Mouse (Mus musculus): ENCODE results near the gene Gcdh. TPM values are rescaled to one million over a fixed set of nuclear protein-coding genes. Genes with fewer than 3 reads are reported as not detected.

Gcdh gene
- polyA plus RNA-seq, 1 experiment from 2014 or later = 70.4 TPM

- Histone ChIP-seq H3K9me3 (ENCODE audit: low read length) (no peaks in the 10 kb centered on the region), H3K4me2 (replicated peaks; ENCODE audit: low read depth, low read length) (no peak overlapping the region), H3K4me1 (ENCODE audit: insufficient read depth, low read length) (peaks cover 4% of the 10 kb centered on the region), H3K4me3 (ENCODE audit: low read length) (no peak overlapping the region), H3K36me3 (ENCODE audit: insufficient read depth, low read length) (no peaks in the 10 kb centered on the region), H3K27me3 (ENCODE audit: insufficient read depth, low read length) (no peaks in the 10 kb centered on the region), H3K9ac (replicated peaks; ENCODE audit: low read length) (no peak overlapping the region), H3K27ac (ENCODE audit: low read length) (no peak overlapping the region)
- no peak for ATAC-seq (ENCODE audit: low FRiP score, low TSS enrichment)
- WGBS = 84% methylated on average over 3 of the region's 3 CpGs
Measured at GRCm38 (mm10) chr8:84877297-84878035, 16.3 kb downstream of the Gcdh start.

DNA sequence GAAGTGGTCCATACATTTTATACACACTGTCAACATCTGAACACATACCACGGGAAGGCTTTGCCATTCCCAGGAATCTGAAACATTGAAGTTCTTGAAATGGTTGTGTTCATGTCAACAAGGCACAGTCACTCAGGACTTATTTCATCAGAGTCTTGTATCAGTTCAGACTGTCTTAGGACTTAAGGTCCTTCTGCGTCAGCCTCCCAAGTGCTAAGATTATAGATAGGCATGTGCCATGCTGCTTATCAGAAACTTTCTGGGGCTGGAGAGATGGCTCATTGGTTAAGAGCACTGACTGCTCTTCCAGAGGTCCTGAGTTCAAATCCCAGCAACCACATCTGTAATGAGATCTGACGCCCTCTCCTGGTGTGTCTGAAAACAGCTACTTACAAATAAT, 19.4 kb downstream of the Gcdh start:
- Histone ChIP-seq H3K27ac (ENCODE audit: low read length) (no peak overlapping the region), H3K4me3 (ENCODE audit: low read length) (no peak overlapping the region), H3K9me3 (ENCODE audit: low read length) (no peaks in the 10 kb centered on the region), H3K4me2 (replicated peaks; ENCODE audit: low read depth, low read length) (no peak overlapping the region), H3K36me3 (ENCODE audit: insufficient read depth, low read length) (peaks cover 8% of the 10 kb centered on the region; the same call in 1 of the 2 replicates), H3K27me3 (ENCODE audit: insufficient read depth, low read length) (no peaks in the 10 kb centered on the region), H3K4me1 (ENCODE audit: insufficient read depth, low read length) (peaks cover 11% of the 10 kb centered on the region), H3K9ac (replicated peaks; ENCODE audit: low read length) (no peak overlapping the region)
- WGBS = 85% methylated on average over 3 of the region's 3 CpGs
- ATAC-seq (ENCODE audit: low FRiP score, low TSS enrichment) = no peak

DNA sequence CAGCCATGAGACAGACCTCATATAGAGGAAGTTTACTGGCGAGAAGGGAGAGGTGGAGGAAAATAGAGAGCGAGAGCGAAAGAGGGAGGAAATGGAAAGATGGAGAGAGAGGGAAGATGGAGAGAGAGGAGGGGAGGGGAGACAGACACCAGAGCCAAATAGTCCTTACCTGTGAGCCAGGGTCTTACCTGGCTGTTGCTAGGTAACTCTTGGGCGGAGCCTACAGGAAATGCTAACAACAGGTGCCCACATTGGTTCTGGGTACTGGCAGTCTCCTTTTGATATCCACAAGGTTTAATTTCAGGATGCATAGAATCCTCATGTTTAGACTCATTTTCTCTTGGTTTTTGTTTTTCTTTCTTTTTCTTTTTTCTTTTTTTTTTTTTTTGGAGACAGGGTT, 20.7 kb downstream of the Gcdh start:
- peak overlapping the region; percentile 53 for H3K4me3 ChIP-seq (ENCODE audit: low read length)
- H3K4me2 ChIP-seq (replicated peaks; ENCODE audit: low read depth, low read length) = peak overlapping the region; percentile 98
- no peaks in the 10 kb centered on the region for H3K9me3 ChIP-seq (ENCODE audit: low read length)
- peak overlapping the region; percentile 72 for H3K9ac ChIP-seq (replicated peaks; ENCODE audit: low read length)
- no peak overlapping the region for H3K27ac ChIP-seq (ENCODE audit: low read length)
- H3K36me3 ChIP-seq (ENCODE audit: insufficient read depth, low read length) = peaks cover 20% of the 10 kb centered on the region
- no peak for ATAC-seq (ENCODE audit: low FRiP score, low TSS enrichment)
- 69% methylated on average over 4 of the region's 4 CpGs for WGBS
- no peaks in the 10 kb centered on the region for H3K27me3 ChIP-seq (ENCODE audit: insufficient read depth, low read length)
- peaks cover 11% of the 10 kb centered on the region for H3K4me1 ChIP-seq (ENCODE audit: insufficient read depth, low read length)

DNA sequence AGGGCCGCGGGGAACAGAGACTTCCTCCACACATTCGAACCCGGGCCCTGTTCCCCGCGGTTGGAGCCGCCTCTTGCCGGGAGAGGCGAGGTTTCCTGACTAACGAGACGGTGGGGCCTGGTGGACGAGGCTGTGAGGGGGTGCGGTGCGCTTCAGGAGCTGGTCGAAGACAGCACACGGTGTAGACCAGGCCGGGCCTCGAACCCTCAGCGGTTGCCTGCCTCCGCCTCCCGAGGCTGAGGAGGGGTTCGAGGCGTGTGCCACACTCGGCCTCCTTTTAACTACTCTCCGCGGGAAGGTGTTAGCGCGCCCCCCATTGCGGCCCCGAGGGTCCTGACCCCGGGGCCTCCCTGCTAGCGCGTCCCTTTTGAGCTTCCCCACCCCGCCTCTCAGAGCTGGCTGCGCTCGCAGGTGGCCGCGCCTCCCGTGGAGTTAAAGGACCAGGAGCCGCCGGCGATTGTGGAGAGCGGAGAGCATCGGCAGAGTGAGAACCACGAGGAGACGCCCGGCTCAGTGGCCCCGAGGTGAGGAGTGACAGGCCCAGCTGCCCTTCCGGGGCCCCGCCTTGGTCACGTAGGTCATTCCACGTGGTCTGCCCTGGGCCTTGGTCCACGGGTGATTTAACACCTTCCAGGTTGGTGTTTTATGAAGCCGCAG, 21.3 kb downstream of the Gcdh start:
- Histone ChIP-seq H3K4me3 (ENCODE audit: low read length) (peak overlapping the region; percentile 53), H3K27me3 (ENCODE audit: insufficient read depth, low read length) (no peaks in the 10 kb centered on the region), H3K4me1 (ENCODE audit: insufficient read depth, low read length) (peaks cover 11% of the 10 kb centered on the region), H3K4me2 (replicated peaks; ENCODE audit: low read depth, low read length) (peak overlapping the region; percentile 98), H3K9ac (replicated peaks; ENCODE audit: low read length) (peak overlapping the region; percentile 72), H3K9me3 (ENCODE audit: low read length) (no peaks in the 10 kb centered on the region), H3K36me3 (ENCODE audit: insufficient read depth, low read length) (peaks cover 26% of the 10 kb centered on the region), H3K27ac (ENCODE audit: low read length) (no peak overlapping the region)
- 2% methylated on average over 51 of the region's 54 CpGs for WGBS
- ATAC-seq (ENCODE audit: low FRiP score, low TSS enrichment) = peak; percentile 76

- Histone ChIP-seq H3K4me2 (replicated peaks; ENCODE audit: low read depth, low read length) (peak within 1 kb of the TSS; percentile 98), H3K27me3 (ENCODE audit: insufficient read depth, low read length) (no peaks in the 10 kb centered on the region), H3K27ac (ENCODE audit: low read length) (no peak within 1 kb of the TSS; the same call in 1 of the 2 replicates), H3K9me3 (ENCODE audit: low read length) (no peaks in the 10 kb centered on the region), H3K4me1 (ENCODE audit: insufficient read depth, low read length) (peaks cover 11% of the 10 kb centered on the region), H3K9ac (replicated peaks; ENCODE audit: low read length) (peak within 1 kb of the TSS; percentile 72), H3K36me3 (ENCODE audit: insufficient read depth, low read length) (peaks cover 32% of the 10 kb centered on the region), H3K4me3 (ENCODE audit: low read length) (peak within 1 kb of the TSS; percentile 53)
- 16% methylated on average over 40 of the region's 46 CpGs for WGBS
- peak; percentile 60; the same call in 1 of the 2 replicates for ATAC-seq (ENCODE audit: low FRiP score, low TSS enrichment)
Measured at GRCm38 (mm10) chr8:84871376-84872308, 22.1 kb downstream of the Gcdh start, which contains the start of gene Syce2. Syce2 (plus strand) TSS chr8:84872111.

- Histone ChIP-seq H3K4me3 (ENCODE audit: low read length) (peak within 1 kb of the TSS; percentile 98), H3K27me3 (ENCODE audit: insufficient read depth, low read length) (no peaks in the 10 kb centered on the region), H3K9ac (replicated peaks; ENCODE audit: low read length) (peak within 1 kb of the TSS; percentile 94), H3K4me1 (ENCODE audit: insufficient read depth, low read length) (peaks cover 16% of the 10 kb centered on the region), H3K27ac (ENCODE audit: low read length) (peak within 1 kb of the TSS; percentile 54; the same call in 1 of the 2 replicates), H3K4me2 (replicated peaks; ENCODE audit: low read depth, low read length) (peak within 1 kb of the TSS; percentile 89), H3K36me3 (ENCODE audit: insufficient read depth, low read length) (peaks cover 22% of the 10 kb centered on the region), H3K9me3 (ENCODE audit: low read length) (no peaks in the 10 kb centered on the region)
- peak; percentile 92 for ATAC-seq (ENCODE audit: low FRiP score, low TSS enrichment)
- WGBS = under 1% methylated on average over 39 of the region's 39 CpGs
Measured at GRCm38 (mm10) chr8:84856864-84857441, 36.8 kb downstream of the Gcdh start, which contains the start of gene Farsa. Farsa (plus strand) TSS chr8:84856989.

DNA sequence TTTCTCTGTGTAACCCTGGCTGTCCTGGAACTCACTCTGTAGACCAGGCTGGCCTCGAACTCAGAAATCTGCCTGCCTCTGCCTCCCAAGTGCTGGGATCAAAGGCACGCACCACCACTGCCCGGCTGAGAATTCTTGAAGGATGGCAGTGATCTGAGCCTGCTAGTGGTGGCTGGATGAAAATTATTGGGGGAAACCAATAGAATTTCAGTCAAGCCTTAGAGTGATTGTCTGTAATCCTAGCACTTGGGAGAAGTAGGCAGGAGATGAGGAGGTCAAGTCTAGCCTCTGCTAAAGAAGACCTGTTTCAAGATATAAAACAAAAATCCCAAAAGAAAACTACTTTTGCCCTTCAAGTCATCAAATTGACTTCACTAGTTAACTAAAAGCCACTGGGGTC, 37.3 kb downstream of the Gcdh start:
- Histone ChIP-seq H3K9ac (replicated peaks; ENCODE audit: low read length) (no peak overlapping the region), H3K4me3 (ENCODE audit: low read length) (peak overlapping the region; percentile 98), H3K36me3 (ENCODE audit: insufficient read depth, low read length) (peaks cover 18% of the 10 kb centered on the region), H3K27ac (ENCODE audit: low read length) (no peak overlapping the region), H3K27me3 (ENCODE audit: insufficient read depth, low read length) (no peaks in the 10 kb centered on the region), H3K9me3 (ENCODE audit: low read length) (no peaks in the 10 kb centered on the region), H3K4me1 (ENCODE audit: insufficient read depth, low read length) (peaks cover 16% of the 10 kb centered on the region), H3K4me2 (replicated peaks; ENCODE audit: low read depth, low read length) (no peak overlapping the region)
- WGBS = 85% methylated on average over 3 of the region's 3 CpGs
- peak; percentile 20; the same call in 1 of the 2 replicates for ATAC-seq (ENCODE audit: low FRiP score, low TSS enrichment)

DNA sequence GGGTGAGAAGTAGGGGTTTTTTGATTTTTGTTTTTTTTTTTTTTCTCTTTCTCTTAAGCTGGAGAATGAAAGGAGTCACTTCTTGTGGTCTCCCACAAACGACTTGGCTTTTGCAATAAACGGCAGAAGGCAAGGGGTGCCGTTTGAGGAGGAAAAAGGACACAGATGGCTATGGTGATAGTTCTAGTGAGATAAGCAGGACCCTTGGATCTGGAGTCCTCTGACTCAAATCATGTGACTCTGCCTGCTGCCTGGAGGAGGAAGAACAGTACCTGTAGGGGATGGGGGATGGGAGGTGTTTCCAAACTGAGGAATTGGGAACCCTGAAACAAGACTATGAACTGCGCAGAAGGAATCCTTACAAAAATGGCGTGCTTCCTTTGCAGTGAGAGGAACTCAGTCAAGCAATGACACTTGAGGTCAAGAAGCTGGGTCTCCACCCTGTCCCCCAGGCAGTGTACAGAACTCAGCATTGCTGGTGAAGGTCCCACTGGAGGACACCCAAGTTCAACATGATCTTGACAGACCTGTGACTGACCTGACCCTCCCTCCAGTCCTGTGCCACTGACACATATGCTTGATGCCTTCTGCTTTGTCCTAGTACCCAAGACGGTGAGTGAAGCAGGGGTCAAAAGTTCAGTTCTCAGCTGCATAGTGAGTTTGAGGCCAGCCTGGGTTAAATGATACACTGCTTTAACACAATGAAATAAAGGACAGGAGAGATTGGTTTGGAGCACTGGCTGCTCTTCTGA, 45.9 kb downstream of the Gcdh start:
- peaks cover 25% of the 10 kb centered on the region for H3K36me3 ChIP-seq (ENCODE audit: insufficient read depth, low read length)
- peaks cover 34% of the 10 kb centered on the region for H3K4me1 ChIP-seq (ENCODE audit: insufficient read depth, low read length)
- H3K4me2 ChIP-seq (replicated peaks; ENCODE audit: low read depth, low read length) = peak overlapping the region; percentile 82
- peak overlapping the region; percentile 92 for H3K27ac ChIP-seq (ENCODE audit: low read length)
- 35% methylated on average over 6 of the region's 6 CpGs for WGBS
- ATAC-seq (ENCODE audit: low FRiP score, low TSS enrichment) = no peak
- H3K4me3 ChIP-seq (ENCODE audit: low read length) = peak overlapping the region; percentile 99
- H3K9me3 ChIP-seq (ENCODE audit: low read length) = no peaks in the 10 kb centered on the region
- H3K9ac ChIP-seq (replicated peaks; ENCODE audit: low read length) = peak overlapping the region; percentile 76
- H3K27me3 ChIP-seq (ENCODE audit: insufficient read depth, low read length) = no peaks in the 10 kb centered on the region
